Mouse (Mus musculus): Measurements from ENCODE around the gene Neu3.

GRCm38 (mm10) chr7:99833846-99834222 is 5.6 kb upstream of the Neu3 start:
- TF ChIP-seq CTCF (IDR thresholded peaks at IDR 0.05; ENCODE audit: low read depth): no peak
- TF ChIP-seq EP300 (optimal IDR thresholded peaks at IDR 0.05): no peak

Measured in stomach, postnatal 0 days (tissue).